Mouse (Mus musculus): Measurements from ENCODE around the gene Pink1.

The Pink1 gene

GRCm38 (mm10) chr4:138310311-138310910 is 15.7 kb downstream of the Pink1 start:
- peak; percentile 20 for DNase-seq

GRCm38 (mm10) chr4:138307739-138308138 is 18.4 kb downstream of the Pink1 start:
- peak; percentile 30 for DNase-seq

GRCm38 (mm10) chr4:138307025-138307424 is 19.1 kb downstream of the Pink1 start:
- DNase-seq: peak; percentile 26

GRCm38 (mm10) chr4:138304340-138305104 is 21.6 kb downstream of the Pink1 start, which contains the start of gene Ddost:
Ddost (plus strand) TSS chr4:138304730.
- peak; percentile 100 for DNase-seq

- DNase-seq: peak; percentile 47
These were observed 22.4 kb downstream of the Pink1 start for GRCm38 (mm10) chr4:138303742-138304141.

- DNase-seq: peak; percentile 19
These were observed 23.1 kb downstream of the Pink1 start for GRCm38 (mm10) chr4:138303011-138303410.

- peak; percentile 16 for DNase-seq
These were observed 24.8 kb downstream of the Pink1 start for GRCm38 (mm10) chr4:138301271-138301780.

GRCm38 (mm10) chr4:138293949-138294550 is 32.1 kb downstream of the Pink1 start:
- DNase-seq: no peak

GRCm38 (mm10) chr4:138293261-138293948 is 32.7 kb downstream of the Pink1 start:
- DNase-seq: no peak

GRCm38 (mm10) chr4:138292028-138292427 is 34.1 kb downstream of the Pink1 start:
- no peak for DNase-seq

GRCm38 (mm10) chr4:138288691-138289090 is 37.4 kb downstream of the Pink1 start:
- no peak for DNase-seq

GRCm38 (mm10) chr4:138286411-138286810 is 39.7 kb downstream of the Pink1 start:
- no peak for DNase-seq

- peak; percentile 77 for DNase-seq
These were observed 43.3 kb downstream of the Pink1 start for GRCm38 (mm10) chr4:138282834-138283233.

GRCm38 (mm10) chr4:138278346-138278745 is 47.8 kb downstream of the Pink1 start:
- no peak for DNase-seq

GRCm38 (mm10) chr4:138272011-138272997 is 53.8 kb downstream of the Pink1 start:
- DNase-seq: no peak

GRCm38 (mm10) chr4:138267869-138268268 is 58.2 kb downstream of the Pink1 start:
- DNase-seq: no peak
